Mouse (Mus musculus): Measurements from ENCODE around the gene Gm20834. TPM values are rescaled to one million over a fixed set of nuclear protein-coding genes. Genes with fewer than 3 reads are reported as not detected.
"Not testable (repeated sequence)": the region's sequence is repeated elsewhere in the genome, so short reads cannot be mapped to it uniquely, and the experiment has no call there.

Gene Gm20834
- not detected in 2 replicates for polyA plus RNA-seq (2015; fragmentation: Nextera tagmentation; extraction: Ambion mirVana)

DNA sequence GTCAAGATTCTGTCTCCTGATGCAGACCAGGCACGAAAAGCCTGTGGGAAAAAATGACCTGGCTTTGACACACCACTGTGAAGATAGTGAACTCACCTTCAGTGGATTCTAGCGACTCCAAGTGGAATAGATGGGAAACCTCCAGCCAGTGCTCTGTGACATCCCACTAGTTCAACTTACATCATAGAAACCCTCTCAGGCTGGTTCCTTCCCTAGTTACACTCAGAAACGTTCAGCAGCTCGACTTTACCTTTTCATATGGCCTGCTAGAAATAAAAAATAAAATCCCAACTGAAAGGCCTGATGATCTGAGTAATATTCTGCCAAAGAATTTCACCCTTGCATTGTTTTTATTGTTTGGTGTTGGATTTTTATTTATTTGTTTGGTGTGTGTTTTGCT lies at the start of gene Gm20834:
Gene Gm20834, minus strand, starts transcription at position 101 of the 400 bp plus-strand sequence.
- WGBS (ENCODE audit: insufficient replicate concordance): 13% methylated on average over 2 of the region's 4 CpGs

More for the DNA sequence above, at the start of gene Gm20834:
- H3K36me3 ChIP-seq (ENCODE audit: control insufficient read depth, insufficient read depth); H3K27ac ChIP-seq (ENCODE audit: low read length); H3K9ac ChIP-seq (ENCODE audit: low read depth, low read length); H3K4me1 ChIP-seq (ENCODE audit: control insufficient read depth, low read depth, low read length); ATAC-seq (ENCODE audit: low read depth); H3K27me3 ChIP-seq (ENCODE audit: control insufficient read depth, insufficient read depth, low read depth, low read length); H3K4me3 ChIP-seq (ENCODE audit: low read depth, low read length); H3K4me2 ChIP-seq (ENCODE audit: low read depth, low read length); H3K9me3 ChIP-seq (replicated peaks; ENCODE audit: control insufficient read depth, low read length): not testable (repeated sequence)

Other genes starting within 250 kb of the Gm20834 start
- not detected in 2 replicates for gene Gm21310, start 177.4 kb downstream of the Gm20834 start, polyA plus RNA-seq (2015; fragmentation: Nextera tagmentation; extraction: Ambion mirVana)
- gene Gm28510, start 88.1 kb upstream of the Gm20834 start, polyA plus RNA-seq (2015; fragmentation: Nextera tagmentation; extraction: Ambion mirVana): not detected in 2 replicates
- not detected in 2 replicates for gene Gm20737, start 211.5 kb upstream of the Gm20834 start, polyA plus RNA-seq (2015; fragmentation: Nextera tagmentation; extraction: Ambion mirVana)
- gene Gm21775, start 228.9 kb upstream of the Gm20834 start, polyA plus RNA-seq (2015; fragmentation: Nextera tagmentation; extraction: Ambion mirVana): not detected in 2 replicates

All from liver, embryonic 16.5 days (tissue).